Mouse (Mus musculus): ENCODE data around the gene Slc3a1. TPM values are rescaled to one million over a fixed set of nuclear protein-coding genes. Genes with fewer than 3 reads are reported as not detected.

Slc3a1 gene
- polyA plus RNA-seq, 1 experiment from 2014 or later = 7.8 TPM

GRCm38 (mm10) chr17:85090120-85091099 is 62.2 kb downstream of the Slc3a1 start, which contains the start of the genes Prepl and Camkmt:
Prepl (minus strand) TSS chr17:85090241.
Camkmt (plus strand) TSS chr17:85090552.
- ATAC-seq (peak; percentile 99), DNase-seq (peak; percentile 95)
- Histone ChIP-seq H3K9ac (replicated peaks) (peak within 1 kb of the TSS; percentile 81), H3K4me3 (ENCODE audit: low read depth, low read length) (peak within 1 kb of the TSS; percentile 79), H3K9me3 (ENCODE audit: low read length) (no peaks in the 10 kb centered on the region), H3K27me3 (ENCODE audit: insufficient read depth, low read length) (no peaks in the 10 kb centered on the region), H3K36me3 (replicated peaks; ENCODE audit: insufficient read depth, low read length) (no peaks in the 10 kb centered on the region), H3K4me2 (ENCODE audit: low read depth, low read length) (peak within 1 kb of the TSS; percentile 94), H3K27ac (ENCODE audit: low read depth) (peak within 1 kb of the TSS; percentile 71), H3K4me1 (ENCODE audit: insufficient read depth) (peaks cover 17% of the 10 kb centered on the region)
- TF ChIP-seq EP300 (IDR thresholded peaks at IDR 0.05; ENCODE audit: low read depth) = peak; percentile 95
- TF ChIP-seq CTCF (IDR thresholded peaks at IDR 0.05; ENCODE audit: low read depth) = peak; percentile 8; the same call in 1 of the 2 replicates
- WGBS (ENCODE audit: insufficient replicate concordance) = under 1% methylated on average over 62 of the region's 63 CpGs

- H3K9ac ChIP-seq (replicated peaks) = no peak overlapping the region
- H3K36me3 ChIP-seq (replicated peaks; ENCODE audit: insufficient read depth, low read length) = no peaks in the 10 kb centered on the region
- no peak overlapping the region for H3K4me2 ChIP-seq (ENCODE audit: low read depth, low read length)
- H3K4me3 ChIP-seq (ENCODE audit: low read depth, low read length) = no peak overlapping the region
- H3K27ac ChIP-seq (ENCODE audit: low read depth) = no peak overlapping the region
- H3K4me1 ChIP-seq (ENCODE audit: insufficient read depth) = peaks cover 17% of the 10 kb centered on the region
- ATAC-seq (no peak), DNase-seq (no peak)
- WGBS (ENCODE audit: insufficient replicate concordance) = 87% methylated on average over 6 of the region's 6 CpGs
- no peaks in the 10 kb centered on the region for H3K9me3 ChIP-seq (ENCODE audit: low read length)
- TF ChIP-seq EP300 (IDR thresholded peaks at IDR 0.05; ENCODE audit: low read depth) = no peak
- no peaks in the 10 kb centered on the region for H3K27me3 ChIP-seq (ENCODE audit: insufficient read depth, low read length)
Measured at GRCm38 (mm10) chr17:85091762-85092161, 63.6 kb downstream of the Slc3a1 start.

GRCm38 (mm10) chr17:85096396-85096795 is 68.2 kb downstream of the Slc3a1 start:
- Histone ChIP-seq H3K27me3 (ENCODE audit: insufficient read depth, low read length) (no peaks in the 10 kb centered on the region), H3K9ac (replicated peaks) (no peak overlapping the region), H3K27ac (ENCODE audit: low read depth) (no peak overlapping the region), H3K9me3 (ENCODE audit: low read length) (0 out of 2 replicates have a peak, but pooled peaks cover 3% of the 10 kb centered on the region), H3K4me2 (ENCODE audit: low read depth, low read length) (no peak overlapping the region), H3K4me1 (ENCODE audit: insufficient read depth) (peaks cover 4% of the 10 kb centered on the region), H3K4me3 (ENCODE audit: low read depth, low read length) (no peak overlapping the region), H3K36me3 (replicated peaks; ENCODE audit: insufficient read depth, low read length) (peaks cover 12% of the 10 kb centered on the region; the same call in 1 of the 2 replicates)
- DNase-seq = no peak
- no peak for TF ChIP-seq CTCF (IDR thresholded peaks at IDR 0.05; ENCODE audit: low read depth)
- TF ChIP-seq EP300 (IDR thresholded peaks at IDR 0.05; ENCODE audit: low read depth) = no peak
- no peak for ATAC-seq
- 87% methylated on average over 3 of the region's 3 CpGs for WGBS (ENCODE audit: insufficient replicate concordance)

- Histone ChIP-seq H3K27ac (ENCODE audit: low read depth) (no peak overlapping the region), H3K4me3 (ENCODE audit: low read depth, low read length) (no peak overlapping the region), H3K4me2 (ENCODE audit: low read depth, low read length) (no peak overlapping the region), H3K27me3 (ENCODE audit: insufficient read depth, low read length) (no peaks in the 10 kb centered on the region), H3K9ac (replicated peaks) (no peak overlapping the region), H3K36me3 (replicated peaks; ENCODE audit: insufficient read depth, low read length) (peaks cover 12% of the 10 kb centered on the region; the same call in 1 of the 2 replicates), H3K9me3 (ENCODE audit: low read length) (0 out of 2 replicates have a peak, but pooled peaks cover 3% of the 10 kb centered on the region), H3K4me1 (ENCODE audit: insufficient read depth) (peaks cover 2% of the 10 kb centered on the region; the same call in 1 of the 2 replicates)
- ATAC-seq (peak; percentile 67), DNase-seq (peak; percentile 41)
- TF ChIP-seq CTCF (IDR thresholded peaks at IDR 0.05; ENCODE audit: low read depth) (no peak), EP300 (IDR thresholded peaks at IDR 0.05; ENCODE audit: low read depth) (no peak)
- WGBS (ENCODE audit: insufficient replicate concordance) = 85% methylated on average over 7 of the region's 7 CpGs
Measured at GRCm38 (mm10) chr17:85098677-85099323, 70.6 kb downstream of the Slc3a1 start.

GRCm38 (mm10) chr17:85100232-85100631 is 72.1 kb downstream of the Slc3a1 start:
- ATAC-seq (no peak), DNase-seq (no peak)
- WGBS (ENCODE audit: insufficient replicate concordance) = 94% methylated on average over 3 of the region's 3 CpGs
- no peak for TF ChIP-seq EP300 (IDR thresholded peaks at IDR 0.05; ENCODE audit: low read depth)
- no peak for TF ChIP-seq CTCF (IDR thresholded peaks at IDR 0.05; ENCODE audit: low read depth)
- Histone ChIP-seq H3K36me3 (replicated peaks; ENCODE audit: insufficient read depth, low read length) (peaks cover 12% of the 10 kb centered on the region; the same call in 1 of the 2 replicates), H3K27me3 (ENCODE audit: insufficient read depth, low read length) (no peaks in the 10 kb centered on the region), H3K27ac (ENCODE audit: low read depth) (no peak overlapping the region), H3K9me3 (ENCODE audit: low read length) (0 out of 2 replicates have a peak, but pooled peaks cover 3% of the 10 kb centered on the region), H3K4me3 (ENCODE audit: low read depth, low read length) (no peak overlapping the region), H3K4me2 (ENCODE audit: low read depth, low read length) (no peak overlapping the region), H3K4me1 (ENCODE audit: insufficient read depth) (peaks cover 2% of the 10 kb centered on the region; the same call in 1 of the 2 replicates), H3K9ac (replicated peaks) (no peak overlapping the region)

- Histone ChIP-seq H3K4me2 (ENCODE audit: low read depth, low read length) (no peak overlapping the region), H3K36me3 (replicated peaks; ENCODE audit: insufficient read depth, low read length) (peaks cover 12% of the 10 kb centered on the region; the same call in 1 of the 2 replicates), H3K9me3 (ENCODE audit: low read length) (0 out of 2 replicates have a peak, but pooled peaks cover 3% of the 10 kb centered on the region), H3K27ac (ENCODE audit: low read depth) (no peak overlapping the region), H3K4me3 (ENCODE audit: low read depth, low read length) (no peak overlapping the region), H3K27me3 (ENCODE audit: insufficient read depth, low read length) (no peaks in the 10 kb centered on the region), H3K4me1 (ENCODE audit: insufficient read depth) (peaks cover 2% of the 10 kb centered on the region; the same call in 1 of the 2 replicates), H3K9ac (replicated peaks) (no peak overlapping the region)
- TF ChIP-seq CTCF (IDR thresholded peaks at IDR 0.05; ENCODE audit: low read depth) (no peak), EP300 (IDR thresholded peaks at IDR 0.05; ENCODE audit: low read depth) (no peak)
- DNase-seq (no peak), ATAC-seq (no peak)
- 89% methylated on average over 7 of the region's 7 CpGs for WGBS (ENCODE audit: insufficient replicate concordance)
Measured at GRCm38 (mm10) chr17:85101751-85102150, 73.6 kb downstream of the Slc3a1 start.
